Mouse (Mus musculus): ENCODE data around the gene Snx1. TPM values are rescaled to one million over a fixed set of nuclear protein-coding genes. Genes with fewer than 3 reads are reported as not detected.

The Snx1 gene
- total and polyA plus RNA-seq, 3 experiments, result 86.4 to 186 (median 110) TPM

GRCm38 (mm10) chr9:66123648-66124047 lies 2.7 kb downstream of the Snx1 start:
- TF ChIP-seq CTCF (conservative IDR thresholded peaks at IDR 0.05 in 1 of 2, IDR thresholded peaks at IDR 0.05 in 1 of 2; ENCODE audit: low read depth in 2 of 2, low read length in 2 of 2), result no peak
- TF ChIP-seq ELF1 (IDR thresholded peaks at IDR 0.05; ENCODE audit: low read depth, low read length), result no peak
- TF ChIP-seq KAT2A (IDR thresholded peaks at IDR 0.05; ENCODE audit: insufficient replicate concordance, low read length), result no peak
- no peak for TF ChIP-seq ZMIZ1 (IDR thresholded peaks at IDR 0.05; ENCODE audit: low read depth, low read length)
- no peak for TF ChIP-seq ZNF384 (IDR thresholded peaks at IDR 0.05; ENCODE audit: low read depth, low read length)
- no peak for TF ChIP-seq POLR2AphosphoS2 (IDR thresholded peaks at IDR 0.05; ENCODE audit: low read depth, low read length)
- TF ChIP-seq EP300 (IDR thresholded peaks at IDR 0.05; ENCODE audit: low read length), result no peak
- TF ChIP-seq MAFK (IDR thresholded peaks at IDR 0.05; ENCODE audit: insufficient replicate concordance, low read length), result no peak
- no peak for TF ChIP-seq BHLHE40 (IDR thresholded peaks at IDR 0.05; ENCODE audit: low read depth, low read length)
- TF ChIP-seq JUND (conservative IDR thresholded peaks at IDR 0.05; ENCODE audit: low read depth, low read length), result no peak
- no peak for TF ChIP-seq JUN (IDR thresholded peaks at IDR 0.05; ENCODE audit: insufficient read depth, low read depth, low read length)
- no peak for TF ChIP-seq NRF1 (IDR thresholded peaks at IDR 0.05; ENCODE audit: low read depth, low read length)
- TF ChIP-seq RCOR1 (conservative IDR thresholded peaks at IDR 0.05; ENCODE audit: low read depth, low read length), result no peak
- TF ChIP-seq MAZ (IDR thresholded peaks at IDR 0.05; ENCODE audit: low read depth, low read length), result no peak
- TF ChIP-seq HCFC1 (IDR thresholded peaks at IDR 0.05; ENCODE audit: low read depth, low read length), result no peak
- in situ Hi-C loops (cut with MboI; ENCODE audit: low pct_ligation_motif_present, low pct_unique_long_range_greater_than_20kb, low sequenced_read_pairs), result no loop called here
- peaks cover 8 to 29% of the 10 kb centered on the region in 2 experiments for H3K36me3 ChIP-seq (replicated peaks in 1 of 2; ENCODE audit: control insufficient read depth in 1 of 2, insufficient read depth in 1 of 2, low read length in 1 of 2)
- H3K4me3 ChIP-seq (replicated peaks in 1 of 3; ENCODE audit: low read depth in 2 of 3, low read length in 2 of 3, poor library complexity in 1 of 3), result peak overlapping the region; percentile 68 to 92 (median 86)
- peak overlapping the region; percentile 87 for H3K9ac ChIP-seq (ENCODE audit: insufficient read depth, low read depth)
- dilution Hi-C loops (cut with MboI; ENCODE audit: extremely low pct_ligation_motif_present, extremely low pct_unique_long_range_greater_than_20kb, low sequenced_read_pairs), result no loop called here
- no peaks in the 10 kb centered on the region for H3K9me3 ChIP-seq (replicated peaks; ENCODE audit: low read length)
- no peak for DNase-seq (ENCODE audit: extremely low read depth)
- peaks cover 2 to 45% of the 10 kb centered on the region in 2 experiments; a peak in 2 of 4 replicates for H3K4me1 ChIP-seq (ENCODE audit: control insufficient read depth in 1 of 2, insufficient read depth in 2 of 2)
- H3K27ac ChIP-seq (ENCODE audit: insufficient read depth, low read depth), result no peak overlapping the region
- H3K27me3 ChIP-seq (replicated peaks), result no peaks in the 10 kb centered on the region
- peak overlapping the region; percentile 96 for H3K4me2 ChIP-seq (ENCODE audit: insufficient read depth, low read depth, poor library complexity, severe bottlenecking)
- H3K79me2 ChIP-seq (replicated peaks; ENCODE audit: control insufficient read depth, extremely low read depth, insufficient read depth, poor library complexity, severe bottlenecking), result peaks cover 54% of the 10 kb centered on the region

- peaks cover 2 to 39% of the 10 kb centered on the region in 2 experiments; a peak in 2 of 4 replicates for H3K4me1 ChIP-seq (ENCODE audit: control insufficient read depth in 1 of 2, insufficient read depth in 2 of 2)
- dilution Hi-C loops (cut with MboI; ENCODE audit: extremely low pct_ligation_motif_present, extremely low pct_unique_long_range_greater_than_20kb, low sequenced_read_pairs) (no loop called here), in situ Hi-C loops (cut with MboI; ENCODE audit: low pct_ligation_motif_present, low pct_unique_long_range_greater_than_20kb, low sequenced_read_pairs) (no loop called here)
- H3K27me3 ChIP-seq (replicated peaks), result no peaks in the 10 kb centered on the region
- no peak overlapping the region for H3K4me2 ChIP-seq (ENCODE audit: insufficient read depth, low read depth, poor library complexity, severe bottlenecking)
- no peak overlapping the region for H3K4me3 ChIP-seq (replicated peaks in 1 of 3; ENCODE audit: low read depth in 2 of 3, low read length in 2 of 3, poor library complexity in 1 of 3)
- H3K79me2 ChIP-seq (replicated peaks; ENCODE audit: control insufficient read depth, extremely low read depth, insufficient read depth, poor library complexity, severe bottlenecking), result peaks cover 46% of the 10 kb centered on the region
- no peak for TF ChIP-seq GABPA (IDR thresholded peaks at IDR 0.05; ENCODE audit: insufficient replicate concordance, low read depth, low read length)
- TF ChIP-seq ZNF384 (IDR thresholded peaks at IDR 0.05; ENCODE audit: low read depth, low read length), result no peak
- TF ChIP-seq USF1 (IDR thresholded peaks at IDR 0.05; ENCODE audit: low read depth, low read length), result no peak
- TF ChIP-seq SIN3A (IDR thresholded peaks at IDR 0.05; ENCODE audit: low read length), result no peak
- no peak overlapping the region for H3K9ac ChIP-seq (ENCODE audit: insufficient read depth, low read depth)
- no peaks in the 10 kb centered on the region for H3K9me3 ChIP-seq (replicated peaks; ENCODE audit: low read length)
- no peak for DNase-seq (ENCODE audit: extremely low read depth)
- H3K27ac ChIP-seq (ENCODE audit: insufficient read depth, low read depth), result no peak overlapping the region
- H3K36me3 ChIP-seq (replicated peaks in 1 of 2; ENCODE audit: control insufficient read depth in 1 of 2, insufficient read depth in 1 of 2, low read length in 1 of 2), result peaks cover 10 to 38% of the 10 kb centered on the region in 2 experiments
Measured at GRCm38 (mm10) chr9:66121421-66121820, 5.0 kb downstream of the Snx1 start.

Measured in CH12.LX (cell line).